Mouse (Mus musculus): ENCODE results near the gene Taf4.

The Taf4 gene

GRCm38 (mm10) chr2:179976628-179977343 lies at the start of gene Taf4:
Gene Taf4, minus strand, starts transcription at chr2:179976646.
- peak; percentile 79 for DNase-seq (ENCODE audit: low read depth, low spot score)

- no peak for DNase-seq (ENCODE audit: low read depth, low spot score)
Measured at GRCm38 (mm10) chr2:180025861-180026200, 49.4 kb upstream of the Taf4 start.

- no peak for DNase-seq (ENCODE audit: low read depth, low spot score)
Measured at GRCm38 (mm10) chr2:180025135-180025860, 48.9 kb upstream of the Taf4 start.

GRCm38 (mm10) chr2:180024401-180025098 lies 48.1 kb upstream of the Taf4 start, which contains the start of gene Lsm14b:
Gene Lsm14b, plus strand, starts transcription at chr2:180024987.
- DNase-seq (ENCODE audit: low read depth, low spot score), result peak; percentile 96

GRCm38 (mm10) chr2:180022751-180023150 lies 46.3 kb upstream of the Taf4 start:
- DNase-seq (ENCODE audit: low read depth, low spot score), result no peak

- no peak for DNase-seq (ENCODE audit: low read depth, low spot score)
Measured at GRCm38 (mm10) chr2:180020919-180021318, 44.5 kb upstream of the Taf4 start.

- DNase-seq (ENCODE audit: low read depth, low spot score), result no peak
Measured at GRCm38 (mm10) chr2:180020091-180020661, 43.7 kb upstream of the Taf4 start.

- DNase-seq (ENCODE audit: low read depth, low spot score), result no peak
Measured at GRCm38 (mm10) chr2:180018573-180018972, 42.1 kb upstream of the Taf4 start.

- DNase-seq (ENCODE audit: low read depth, low spot score), result no peak
Measured at GRCm38 (mm10) chr2:180017632-180018031, 41.2 kb upstream of the Taf4 start.

- no peak for DNase-seq (ENCODE audit: low read depth, low spot score)
Measured at GRCm38 (mm10) chr2:180013686-180014085, 37.2 kb upstream of the Taf4 start.

GRCm38 (mm10) chr2:180011370-180011769 lies 34.9 kb upstream of the Taf4 start:
- DNase-seq (ENCODE audit: low read depth, low spot score), result no peak

- DNase-seq (ENCODE audit: low read depth, low spot score), result no peak
Measured at GRCm38 (mm10) chr2:180010686-180011085, 34.2 kb upstream of the Taf4 start.

GRCm38 (mm10) chr2:180006352-180007017 lies 30.0 kb upstream of the Taf4 start:
- DNase-seq (ENCODE audit: low read depth, low spot score), result no peak

GRCm38 (mm10) chr2:180005656-180006351 lies 29.4 kb upstream of the Taf4 start:
- DNase-seq (ENCODE audit: low read depth, low spot score), result no peak

- no peak for DNase-seq (ENCODE audit: low read depth, low spot score)
Measured at GRCm38 (mm10) chr2:180001635-180002034, 25.2 kb upstream of the Taf4 start.

- DNase-seq (ENCODE audit: low read depth, low spot score), result no peak
Measured at GRCm38 (mm10) chr2:179998431-179998830, 22.0 kb upstream of the Taf4 start.

GRCm38 (mm10) chr2:179993071-179993470 lies 16.6 kb upstream of the Taf4 start:
- no peak for DNase-seq (ENCODE audit: low read depth, low spot score)

- no peak for DNase-seq (ENCODE audit: low read depth, low spot score)
Measured at GRCm38 (mm10) chr2:179989098-179989497, 12.7 kb upstream of the Taf4 start.

- DNase-seq (ENCODE audit: low read depth, low spot score), result no peak
Measured at GRCm38 (mm10) chr2:179986437-179987022, 10.1 kb upstream of the Taf4 start.

GRCm38 (mm10) chr2:179985695-179986094 lies 9.2 kb upstream of the Taf4 start:
- DNase-seq (ENCODE audit: low read depth, low spot score), result no peak

- DNase-seq (ENCODE audit: low read depth, low spot score), result no peak
Measured at GRCm38 (mm10) chr2:179984830-179985229, 8.4 kb upstream of the Taf4 start.

Data from forelimb bud, embryonic 11.5 days (tissue).